Mouse (Mus musculus): ENCODE data around the gene Wars. TPM values are rescaled to one million over a fixed set of nuclear protein-coding genes. Genes with fewer than 3 reads are reported as not detected.

Wars gene
- total RNA-seq, 2 experiments from 2014 or later, result 90.4 to 92.5 TPM

GRCm38 (mm10) chr12:108834786-108835185, 59.2 kb downstream of the Wars start:
- DNase-seq (ENCODE audit: extremely low spot score in 1 of 2, low spot score in 2 of 2), result peak in 1 of 2 experiments; percentile 28
- intact Hi-C loops (cut with DNase I), result loop anchor here (5.0 kb wide), 1 partner anchor 42 kb away; the partner anchor contains the start of gene Yy1

DNA sequence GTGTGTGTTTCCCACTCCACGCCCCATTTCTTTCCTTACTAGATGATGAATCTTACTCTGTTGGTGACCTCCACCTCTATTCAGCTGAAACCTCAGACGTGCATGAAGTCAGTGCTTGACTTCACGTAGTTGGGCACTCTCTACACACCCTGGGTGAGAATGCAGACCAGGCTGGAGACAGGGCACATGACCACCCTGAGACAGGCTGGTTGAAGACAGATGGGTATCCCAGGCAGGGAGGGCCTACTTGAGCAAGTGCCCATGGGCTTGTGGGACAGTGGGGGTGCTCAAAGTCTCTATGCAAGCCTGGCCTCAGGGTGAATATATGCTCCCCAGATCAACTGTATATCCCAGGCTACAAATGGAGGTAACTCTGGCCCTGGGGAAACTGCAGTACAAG, 59.6 kb downstream of the Wars start:
- peak in 1 of 2 experiments; percentile 14 for DNase-seq (ENCODE audit: extremely low spot score in 1 of 2, low spot score in 2 of 2)
- intact Hi-C loops (cut with DNase I), result no loop called here

DNA sequence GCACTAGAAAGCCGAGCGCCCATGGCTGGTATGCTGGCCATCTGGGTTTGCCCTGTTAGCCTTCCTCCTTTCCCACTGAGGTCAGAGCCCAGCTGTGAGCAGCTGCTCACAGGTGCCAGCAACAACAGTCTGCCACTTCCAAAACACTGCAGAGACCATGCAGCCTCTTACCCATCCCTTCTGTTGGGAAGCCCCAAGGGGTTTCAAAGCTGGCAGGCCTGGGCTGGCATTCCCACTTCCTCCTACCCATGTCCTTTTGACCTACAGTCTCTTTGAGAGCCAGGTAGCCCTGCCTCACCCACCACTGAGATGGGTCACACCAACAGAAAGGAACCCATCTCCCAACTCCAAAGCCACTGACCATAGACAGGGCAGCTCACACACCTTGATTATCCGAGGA, 60.6 kb downstream of the Wars start:
- intact Hi-C loops (cut with DNase I), result no loop called here

GRCm38 (mm10) chr12:108832851-108833250, 61.1 kb downstream of the Wars start:
- intact Hi-C loops (cut with DNase I), result no loop called here

More for the DNA sequence above, 60.6 kb downstream of the Wars start:
- DNase-seq (ENCODE audit: extremely low spot score in 1 of 2, low spot score in 2 of 2), result peak in 1 of 2 experiments; percentile 11

GRCm38 (mm10) chr12:108831966-108832643, 61.9 kb downstream of the Wars start:
- intact Hi-C loops (cut with DNase I), result no loop called here
- peak in 1 of 2 experiments; percentile 86 for DNase-seq (ENCODE audit: extremely low spot score in 1 of 2, low spot score in 2 of 2)

More at GRCm38 (mm10) chr12:108832851-108833250, 61.1 kb downstream of the Wars start:
- peak in 1 of 2 experiments; percentile 27 for DNase-seq (ENCODE audit: extremely low spot score in 1 of 2, low spot score in 2 of 2)

DNA sequence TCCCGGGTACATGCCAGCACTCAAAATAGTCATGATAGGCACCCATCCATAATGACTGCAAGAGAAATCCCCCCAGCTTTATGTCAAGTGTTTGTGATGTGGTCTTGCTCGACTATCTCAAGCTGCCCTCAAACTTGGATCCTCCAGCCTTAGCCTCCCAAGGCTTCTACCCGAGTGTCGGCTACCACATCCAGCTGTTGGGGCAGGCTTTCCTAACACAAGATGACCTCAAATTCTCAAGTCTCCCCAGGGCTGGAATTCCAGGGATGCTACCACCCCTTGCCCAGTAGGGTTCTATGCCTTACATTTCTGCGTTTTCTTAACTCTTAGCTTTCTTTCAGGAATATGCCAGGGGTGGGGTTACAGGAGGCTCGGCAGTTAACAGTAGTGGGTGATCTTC, 63.6 kb downstream of the Wars start:
- DNase-seq (ENCODE audit: extremely low spot score in 1 of 2, low spot score in 2 of 2), result no peak
- intact Hi-C loops (cut with DNase I), result no loop called here

GRCm38 (mm10) chr12:108829636-108830035, 64.3 kb downstream of the Wars start:
- no peak for DNase-seq (ENCODE audit: extremely low spot score in 1 of 2, low spot score in 2 of 2)
- intact Hi-C loops (cut with DNase I), result no loop called here

DNA sequence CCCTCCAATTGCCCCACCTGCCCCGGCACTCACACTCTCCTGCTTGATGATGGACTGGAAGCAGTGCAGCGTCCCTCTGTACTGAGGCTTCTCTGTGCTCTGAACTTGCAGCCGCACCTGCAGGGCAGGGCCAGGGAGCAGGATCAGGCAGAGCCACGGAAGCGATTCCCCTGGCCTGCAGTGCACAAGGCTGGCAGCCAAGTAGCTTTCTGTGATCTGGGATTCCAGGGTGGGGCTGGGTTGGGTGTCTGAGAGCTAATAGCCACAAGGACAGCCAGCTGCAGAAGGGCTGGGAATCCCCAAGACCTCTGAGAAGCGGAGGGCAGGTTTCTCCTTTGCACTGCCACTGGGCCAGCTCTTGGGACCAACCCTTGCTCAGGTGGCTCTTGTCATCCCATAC, 66.3 kb downstream of the Wars start:
- intact Hi-C loops (cut with DNase I), result no loop called here
- no peak for DNase-seq (ENCODE audit: extremely low spot score in 1 of 2, low spot score in 2 of 2)

DNA sequence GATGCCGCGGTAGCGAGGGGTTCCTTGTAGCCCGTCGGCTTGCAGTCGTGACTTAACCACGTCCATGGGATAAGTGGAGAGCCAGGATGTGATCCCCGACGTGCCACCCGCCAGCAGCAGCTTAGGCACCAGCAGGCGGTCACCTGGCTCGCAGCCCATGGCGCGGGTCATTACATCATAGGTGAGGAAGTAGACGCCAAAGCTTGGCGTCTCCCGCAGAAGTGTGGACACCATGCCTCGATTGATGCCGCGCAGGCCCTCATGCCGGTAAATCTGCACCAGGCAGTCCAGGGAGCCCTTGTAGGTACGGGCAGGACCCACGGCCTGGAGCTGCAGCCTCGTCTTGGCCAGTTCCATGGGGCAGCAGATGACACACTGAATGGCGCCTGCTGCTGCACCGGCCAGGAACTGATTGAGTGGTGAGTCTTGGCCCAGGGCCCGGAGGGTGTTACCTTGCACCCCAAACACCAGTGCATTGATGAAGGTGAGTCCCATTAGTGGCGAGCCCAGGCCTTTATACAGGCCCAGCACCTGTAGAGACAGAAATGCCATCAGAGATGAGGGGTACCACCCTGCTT, 66.9 kb downstream of the Wars start:
- DNase-seq (ENCODE audit: extremely low spot score in 1 of 2, low spot score in 2 of 2), result no peak
- intact Hi-C loops (cut with DNase I), result no loop called here

GRCm38 (mm10) chr12:108826282-108826957, 67.6 kb downstream of the Wars start:
- DNase-seq (ENCODE audit: extremely low spot score in 1 of 2, low spot score in 2 of 2), result no peak
- intact Hi-C loops (cut with DNase I), result no loop called here

GRCm38 (mm10) chr12:108825561-108826224, 68.3 kb downstream of the Wars start:
- DNase-seq (ENCODE audit: extremely low spot score in 1 of 2, low spot score in 2 of 2), result no peak
- intact Hi-C loops (cut with DNase I), result no loop called here

- no peak for DNase-seq (ENCODE audit: extremely low spot score in 1 of 2, low spot score in 2 of 2)
- intact Hi-C loops (cut with DNase I), result no loop called here
These were observed 69.6 kb downstream of the Wars start for GRCm38 (mm10) chr12:108824225-108824874.

DNA sequence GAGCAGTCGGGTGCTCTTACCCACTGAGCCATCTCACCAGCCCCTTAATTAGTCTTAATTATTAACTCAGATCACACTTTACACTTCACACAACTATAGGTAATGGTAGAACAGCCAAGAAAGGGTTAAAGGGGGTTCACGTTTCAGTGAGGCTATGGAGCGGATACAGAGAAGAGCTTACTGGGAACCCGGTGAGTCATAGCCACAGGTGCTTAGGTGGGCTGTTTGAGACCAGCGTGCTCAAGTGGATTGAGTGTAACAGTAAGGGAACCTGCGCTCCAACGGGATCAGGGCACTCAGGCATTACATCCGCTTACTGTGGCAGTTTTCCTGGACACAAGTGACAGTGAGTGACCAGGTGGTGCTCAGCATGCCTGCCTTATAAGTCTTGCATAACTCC, 70.9 kb downstream of the Wars start:
- no peak for DNase-seq (ENCODE audit: extremely low spot score in 1 of 2, low spot score in 2 of 2)
- intact Hi-C loops (cut with DNase I), result no loop called here

DNA sequence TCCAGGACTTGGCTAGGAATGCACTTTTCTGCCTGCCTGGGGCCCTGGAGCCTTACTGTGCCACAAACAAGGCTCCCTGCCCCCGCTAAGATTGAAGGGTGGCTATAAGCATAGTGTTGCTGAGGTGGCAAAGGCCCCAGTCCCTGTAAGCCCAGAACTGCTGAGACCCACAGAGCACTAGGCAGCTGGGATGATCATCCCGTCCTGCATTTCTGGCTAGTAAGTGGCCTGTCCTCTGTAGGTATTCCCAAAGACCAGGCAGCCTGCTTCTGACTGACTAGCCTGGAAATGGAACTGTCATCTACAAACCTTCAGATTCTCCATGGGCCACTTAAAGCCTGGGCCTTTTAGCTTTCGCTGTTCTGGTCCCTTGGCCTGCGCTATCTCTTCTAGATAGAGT, 73.5 kb downstream of the Wars start:
- intact Hi-C loops (cut with DNase I), result no loop called here
- no peak for DNase-seq (ENCODE audit: extremely low spot score in 1 of 2, low spot score in 2 of 2)

DNA sequence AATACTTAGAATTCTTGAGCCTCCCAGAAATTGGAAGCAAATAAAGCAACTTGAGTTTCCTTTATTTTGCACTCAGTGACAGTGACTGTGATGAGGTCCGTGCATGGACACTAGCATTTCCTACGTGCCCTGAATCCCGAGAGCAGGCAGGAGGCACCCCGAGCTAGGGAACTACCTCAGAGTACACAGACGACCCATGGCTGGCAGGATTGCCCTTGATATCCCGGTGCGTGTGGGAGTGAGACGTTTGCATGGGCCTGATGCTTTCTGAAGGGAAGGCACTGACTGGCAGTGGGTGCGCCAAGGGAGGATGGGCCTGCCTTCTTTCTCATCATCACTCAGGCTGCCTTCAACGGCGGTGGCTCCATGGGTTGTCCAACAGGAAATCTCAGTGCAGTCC, 77.4 kb downstream of the Wars start:
- intact Hi-C loops (cut with DNase I), result no loop called here
- DNase-seq (ENCODE audit: extremely low spot score in 1 of 2, low spot score in 2 of 2), result no peak

GRCm38 (mm10) chr12:108814470-108814869, 79.5 kb downstream of the Wars start:
- no peak for DNase-seq (ENCODE audit: extremely low spot score in 1 of 2, low spot score in 2 of 2)
- intact Hi-C loops (cut with DNase I), result no loop called here

DNA sequence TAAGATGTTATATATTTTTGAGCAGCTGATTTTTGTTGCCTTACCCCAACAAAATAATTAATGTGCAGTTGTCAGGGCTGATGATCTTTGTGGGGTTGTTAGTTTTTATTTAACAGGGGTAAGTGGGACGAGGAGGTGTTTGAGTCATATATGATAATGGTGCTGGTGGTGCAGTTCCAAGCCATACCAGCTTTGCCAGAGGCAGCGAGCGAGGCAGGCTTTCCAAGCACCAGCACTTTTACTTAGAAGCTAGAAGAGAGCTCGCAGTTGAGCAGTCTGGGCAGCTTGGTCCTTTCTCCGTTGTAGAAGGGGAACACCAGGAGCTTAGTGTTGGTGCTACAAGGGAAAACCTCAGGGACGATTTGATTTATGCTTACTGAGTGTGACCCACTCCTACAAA, 81.5 kb downstream of the Wars start:
- intact Hi-C loops (cut with DNase I), result no loop called here

GRCm38 (mm10) chr12:108811133-108811532, 82.8 kb downstream of the Wars start:
- intact Hi-C loops (cut with DNase I), result no loop called here
- DNase-seq (ENCODE audit: extremely low spot score in 1 of 2, low spot score in 2 of 2), result no peak

More for the DNA sequence above, 81.5 kb downstream of the Wars start:
- DNase-seq (ENCODE audit: extremely low spot score in 1 of 2, low spot score in 2 of 2), result no peak

DNA sequence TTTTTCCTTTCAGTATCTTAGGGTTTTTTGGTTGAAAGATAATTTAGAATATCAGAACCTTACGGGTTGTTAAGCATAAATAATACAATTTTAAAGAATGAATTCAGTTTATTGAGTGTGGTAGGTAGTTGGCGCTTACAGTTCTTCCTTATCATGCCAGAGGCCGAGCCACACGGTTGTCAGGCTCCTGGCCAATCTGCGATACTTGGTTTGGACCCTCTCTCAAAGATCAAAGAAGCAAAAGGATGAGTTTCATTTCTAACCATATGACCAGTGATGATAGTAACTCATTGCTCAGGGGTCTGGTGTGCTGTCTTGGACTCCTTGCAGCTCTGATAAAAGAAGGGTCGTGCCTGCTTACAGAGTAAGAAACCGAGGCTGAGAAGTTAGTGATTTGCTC, 83.7 kb downstream of the Wars start:
- intact Hi-C loops (cut with DNase I), result no loop called here
- no peak for DNase-seq (ENCODE audit: extremely low spot score in 1 of 2, low spot score in 2 of 2)

Measured in left cerebral cortex, postnatal 10 days (tissue).